In the genomic region with DNA sequence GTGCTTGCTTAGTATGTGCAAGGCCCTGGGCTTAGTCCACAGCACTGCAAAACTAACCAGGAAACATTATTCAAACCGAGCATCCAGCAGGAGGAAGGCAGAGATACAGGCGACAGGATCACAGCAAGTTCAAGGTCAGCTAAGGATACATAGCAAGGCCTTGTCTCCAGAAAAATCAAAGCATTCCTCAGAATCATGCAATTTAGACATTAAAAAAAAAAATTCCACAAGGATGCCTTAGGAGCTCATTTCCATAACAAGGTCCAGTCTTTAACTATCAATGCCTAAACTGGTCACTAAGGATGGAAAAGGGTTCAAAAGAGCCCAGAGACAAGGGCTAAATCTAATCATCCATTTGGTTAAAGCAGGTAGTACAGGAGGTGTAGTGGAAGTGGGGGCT, we compare ENCODE assay signal across 15 mouse cellular contexts.
"Had no signal": no experiment of that assay in that cellular context is flagged by ENCODE, and none has a peak within 500 bp of the region (broad histone marks: within the 10 kb centered on the region; RNA-seq: fewer than 3 reads in every experiment).

No protein-coding gene starts in this region.

- H3K9me3 ChIP-seq: liver, embryonic 13.5 days had no signal

- DNase-seq: kidney, adult 8-10 months; kidney, postnatal 25 days; layer of hippocampus, adult 9-11 months; liver, embryonic 13.5 days; lung, adult 2 months; lung, postnatal 14 days; lung, postnatal 4 days; midbrain, embryonic 14.5 days; thymus, adult 18-20 months; thymus, postnatal 14 days; thymus, postnatal 4 days had no signal

- H3K4me2 ChIP-seq: liver, embryonic 13.5 days; midbrain, embryonic 11.5 days had no signal

- H3K36me3 ChIP-seq: liver, embryonic 13.5 days had no signal

- ATAC-seq: intestine, postnatal 0 days had no signal

- H3K9ac ChIP-seq: liver, embryonic 13.5 days had no signal

- H3K27me3 ChIP-seq: liver, embryonic 13.5 days had no signal

- H3K27ac ChIP-seq: layer of hippocampus, adult 2 months; left cerebral cortex, adult 2 months; liver, embryonic 13.5 days had no signal

- H3K4me3 ChIP-seq: layer of hippocampus, adult 2 months; left cerebral cortex, adult 2 months; liver, embryonic 13.5 days had no signal
